Mouse (Mus musculus): ENCODE measurements around the gene Ppp1r14b. TPM values are rescaled to one million over a fixed set of nuclear protein-coding genes. Genes with fewer than 3 reads are reported as not detected.

Ppp1r14b gene
- 35.7 TPM for polyA plus RNA-seq (2015; fragmentation: Illumina TruSeq; extraction: RNeasy Lipid Tissue Mini Kit (QIAGEN cat#74804); ENCODE audit: insufficient read depth, low replicate concordance)

GRCm38 (mm10) chr19:6974211-6975205, at the start of gene Ppp1r14b:
Gene Ppp1r14b, plus strand, starts transcription at chr19:6974968.

GRCm38 (mm10) chr19:6925307-6925573, 49.5 kb upstream of the Ppp1r14b start, which contains the start of gene Catsperz:
Gene Catsperz, minus strand, starts transcription at chr19:6925380.

GRCm38 (mm10) chr19:6934195-6934977, 40.4 kb upstream of the Ppp1r14b start, which contains the start of gene Kcnk4:
Gene Kcnk4, minus strand, starts transcription at chr19:6934515.

GRCm38 (mm10) chr19:6941372-6942248, 33.2 kb upstream of the Ppp1r14b start, which contains the start of gene Bad:
Gene Bad, plus strand, starts transcription at chr19:6941861.

GRCm38 (mm10) chr19:6942249-6942691, 32.5 kb upstream of the Ppp1r14b start, which contains the start of gene Gpr137:
Gene Gpr137, minus strand, starts transcription at chr19:6942480.

GRCm38 (mm10) chr19:6975537-6976521, 1.1 kb downstream of the Ppp1r14b start, which contains the start of gene Plcb3:
Gene Plcb3, minus strand, starts transcription at chr19:6976470.

GRCm38 (mm10) chr19:6980381-6981093, 5.8 kb downstream of the Ppp1r14b start, which contains the start of gene Fkbp2:
Gene Fkbp2, minus strand, starts transcription at chr19:6980501.

GRCm38 (mm10) chr19:6987061-6987903, 12.5 kb downstream of the Ppp1r14b start, which contains the start of gene Vegfb:
Gene Vegfb, minus strand, starts transcription at chr19:6987651.

GRCm38 (mm10) chr19:6992011-6992858, 17.5 kb downstream of the Ppp1r14b start, which contains the start of gene Dnajc4:
Gene Dnajc4, minus strand, starts transcription at chr19:6992572.

GRCm38 (mm10) chr19:6996006-6996405, 21.2 kb downstream of the Ppp1r14b start, which contains the start of the genes Nudt22 and Trpt1:
Gene Nudt22, minus strand, starts transcription at chr19:6996117.
Gene Trpt1, plus strand, starts transcription at chr19:6996131.

GRCm38 (mm10) chr19:7019191-7019590, 44.4 kb downstream of the Ppp1r14b start, which contains the start of gene Fermt3:
Gene Fermt3, minus strand, starts transcription at chr19:7019469.

Other genes starting within 250 kb of the Ppp1r14b start
- gene Rps6ka4, start 134.3 kb upstream of the Ppp1r14b start, polyA plus RNA-seq (2015; fragmentation: Illumina TruSeq; extraction: RNeasy Lipid Tissue Mini Kit (QIAGEN cat#74804); ENCODE audit: insufficient read depth, low replicate concordance) = 12.8 TPM
- gene Ccdc88b, start 116.8 kb upstream of the Ppp1r14b start, polyA plus RNA-seq (2015; fragmentation: Illumina TruSeq; extraction: RNeasy Lipid Tissue Mini Kit (QIAGEN cat#74804); ENCODE audit: insufficient read depth, low replicate concordance) = 11.3 TPM
- gene Trmt112, start 65.3 kb upstream of the Ppp1r14b start, polyA plus RNA-seq (2015; fragmentation: Illumina TruSeq; extraction: RNeasy Lipid Tissue Mini Kit (QIAGEN cat#74804); ENCODE audit: insufficient read depth, low replicate concordance) = 76.0 TPM
- gene Prdx5, start 64.9 kb upstream of the Ppp1r14b start, polyA plus RNA-seq (2015; fragmentation: Illumina TruSeq; extraction: RNeasy Lipid Tissue Mini Kit (QIAGEN cat#74804); ENCODE audit: insufficient read depth, low replicate concordance) = 62.4 TPM
- 19.1 TPM for gene Esrra, start 53.2 kb upstream of the Ppp1r14b start, polyA plus RNA-seq (2015; fragmentation: Illumina TruSeq; extraction: RNeasy Lipid Tissue Mini Kit (QIAGEN cat#74804); ENCODE audit: insufficient read depth, low replicate concordance)
- not detected for gene Catsperz, start 49.6 kb upstream of the Ppp1r14b start, polyA plus RNA-seq (2015; fragmentation: Illumina TruSeq; extraction: RNeasy Lipid Tissue Mini Kit (QIAGEN cat#74804); ENCODE audit: insufficient read depth, low replicate concordance)
- gene Kcnk4, start 40.5 kb upstream of the Ppp1r14b start, polyA plus RNA-seq (2015; fragmentation: Illumina TruSeq; extraction: RNeasy Lipid Tissue Mini Kit (QIAGEN cat#74804); ENCODE audit: insufficient read depth, low replicate concordance) = not detected
- gene Bad, start 33.1 kb upstream of the Ppp1r14b start, polyA plus RNA-seq (2015; fragmentation: Illumina TruSeq; extraction: RNeasy Lipid Tissue Mini Kit (QIAGEN cat#74804); ENCODE audit: insufficient read depth, low replicate concordance) = 7.4 TPM
- 10.0 TPM for gene Gpr137, start 32.5 kb upstream of the Ppp1r14b start, polyA plus RNA-seq (2015; fragmentation: Illumina TruSeq; extraction: RNeasy Lipid Tissue Mini Kit (QIAGEN cat#74804); ENCODE audit: insufficient read depth, low replicate concordance)
- gene Plcb3, start 1.5 kb downstream of the Ppp1r14b start, polyA plus RNA-seq (2015; fragmentation: Illumina TruSeq; extraction: RNeasy Lipid Tissue Mini Kit (QIAGEN cat#74804); ENCODE audit: insufficient read depth, low replicate concordance) = 12.9 TPM
- gene Fkbp2, start 5.5 kb downstream of the Ppp1r14b start, polyA plus RNA-seq (2015; fragmentation: Illumina TruSeq; extraction: RNeasy Lipid Tissue Mini Kit (QIAGEN cat#74804); ENCODE audit: insufficient read depth, low replicate concordance) = 45.8 TPM
- 8.9 TPM for gene Vegfb, start 12.7 kb downstream of the Ppp1r14b start, polyA plus RNA-seq (2015; fragmentation: Illumina TruSeq; extraction: RNeasy Lipid Tissue Mini Kit (QIAGEN cat#74804); ENCODE audit: insufficient read depth, low replicate concordance)
- 12.2 TPM for gene Dnajc4, start 17.6 kb downstream of the Ppp1r14b start, polyA plus RNA-seq (2015; fragmentation: Illumina TruSeq; extraction: RNeasy Lipid Tissue Mini Kit (QIAGEN cat#74804); ENCODE audit: insufficient read depth, low replicate concordance)
- gene Nudt22, start 21.1 kb downstream of the Ppp1r14b start, polyA plus RNA-seq (2015; fragmentation: Illumina TruSeq; extraction: RNeasy Lipid Tissue Mini Kit (QIAGEN cat#74804); ENCODE audit: insufficient read depth, low replicate concordance) = 3.8 TPM
- gene Trpt1, start 21.2 kb downstream of the Ppp1r14b start, polyA plus RNA-seq (2015; fragmentation: Illumina TruSeq; extraction: RNeasy Lipid Tissue Mini Kit (QIAGEN cat#74804); ENCODE audit: insufficient read depth, low replicate concordance) = 2.5 TPM
- 51.2 TPM for gene Fermt3, start 44.5 kb downstream of the Ppp1r14b start, polyA plus RNA-seq (2015; fragmentation: Illumina TruSeq; extraction: RNeasy Lipid Tissue Mini Kit (QIAGEN cat#74804); ENCODE audit: insufficient read depth, low replicate concordance)
- 129 TPM for gene Stip1, start 65.0 kb downstream of the Ppp1r14b start, polyA plus RNA-seq (2015; fragmentation: Illumina TruSeq; extraction: RNeasy Lipid Tissue Mini Kit (QIAGEN cat#74804); ENCODE audit: insufficient read depth, low replicate concordance)
- 3.1 TPM for gene Macrod1, start 81.8 kb downstream of the Ppp1r14b start, polyA plus RNA-seq (2015; fragmentation: Illumina TruSeq; extraction: RNeasy Lipid Tissue Mini Kit (QIAGEN cat#74804); ENCODE audit: insufficient read depth, low replicate concordance)
- 0.04 TPM for gene Flrt1, start 130.8 kb downstream of the Ppp1r14b start, polyA plus RNA-seq (2015; fragmentation: Illumina TruSeq; extraction: RNeasy Lipid Tissue Mini Kit (QIAGEN cat#74804); ENCODE audit: insufficient read depth, low replicate concordance)
- 53.6 TPM for gene Otub1, start 231.3 kb downstream of the Ppp1r14b start, polyA plus RNA-seq (2015; fragmentation: Illumina TruSeq; extraction: RNeasy Lipid Tissue Mini Kit (QIAGEN cat#74804); ENCODE audit: insufficient read depth, low replicate concordance)
- gene Cox8a, start 242.6 kb downstream of the Ppp1r14b start, polyA plus RNA-seq (2015; fragmentation: Illumina TruSeq; extraction: RNeasy Lipid Tissue Mini Kit (QIAGEN cat#74804); ENCODE audit: insufficient read depth, low replicate concordance) = 207 TPM